Mouse (Mus musculus) adrenal gland, adult 2 months (tissue): ENCODE measurements around the gene Prdm1. TPM values are rescaled to one million over a fixed set of nuclear protein-coding genes. Genes with fewer than 3 reads are reported as not detected.

ENCODE experiments used
- DNase-seq: peaks from one replicate; pipeline ENCODE4 v3.0.0; 2021
- long read RNA-seq: library from polyadenylated mRNA; stranded (forward); transcript quantifications from one replicate; pipeline ENCODE4 v2.0.0, GENCODE M21; 2021
- polyA plus RNA-seq: library from polyadenylated mRNA; depleted of rRNA; stranded (reverse); fragments of >200 nt; gene quantifications from 2 replicates; pipeline ENCODE4 v1.2.3, GENCODE M21; 2012; rRNA removed
- total RNA-seq, 2 experiments: library from RNA; stranded (reverse); gene quantifications; 2 replicates each; pipeline ENCODE4 v1.2.3; 2021

Prdm1 gene
- total RNA-seq (1 to 10 TPM; 1.3 to 2.2 TPM), polyA plus RNA-seq (1.5 and 1.7 TPM in 2 replicates)
- long read RNA-seq, partial matches to known transcripts = 1 of 1 reads
- long read RNA-seq, other reads (novel, unspliced or antisense) = 0 of 1 reads

GRCm38 (mm10) chr10:44528291-44529082 is at the start of gene Prdm1:
Prdm1 (minus strand) TSS chr10:44528501.
- no peak for DNase-seq

GRCm38 (mm10) chr10:44565971-44566370 is 37.7 kb upstream of the Prdm1 start:
- peak; percentile 74 for DNase-seq

- DNase-seq = no peak
Measured at GRCm38 (mm10) chr10:44565109-44565508, 36.8 kb upstream of the Prdm1 start.

GRCm38 (mm10) chr10:44556845-44557244 is 28.5 kb upstream of the Prdm1 start:
- DNase-seq = no peak

GRCm38 (mm10) chr10:44555317-44555716 is 27.0 kb upstream of the Prdm1 start:
- DNase-seq = no peak

- no peak for DNase-seq
Measured at GRCm38 (mm10) chr10:44553648-44554047, 25.3 kb upstream of the Prdm1 start.

- DNase-seq = peak; percentile 26
Measured at GRCm38 (mm10) chr10:44539033-44539578, 10.8 kb upstream of the Prdm1 start.

GRCm38 (mm10) chr10:44538137-44538536 is 9.8 kb upstream of the Prdm1 start:
- DNase-seq = peak; percentile 31

- DNase-seq = no peak
Measured at GRCm38 (mm10) chr10:44530067-44530360, 1.7 kb upstream of the Prdm1 start.

GRCm38 (mm10) chr10:44529218-44530066 is 1.1 kb upstream of the Prdm1 start:
- DNase-seq = peak; percentile 92

GRCm38 (mm10) chr10:44527651-44528050 is 650 bp downstream of the Prdm1 start:
- DNase-seq = peak; percentile 26

GRCm38 (mm10) chr10:44526751-44527591 is 1.3 kb downstream of the Prdm1 start:
- peak; percentile 56 for DNase-seq

GRCm38 (mm10) chr10:44520189-44520588 is 8.1 kb downstream of the Prdm1 start:
- no peak for DNase-seq

- no peak for DNase-seq
Measured at GRCm38 (mm10) chr10:44518631-44519030, 9.7 kb downstream of the Prdm1 start.

- no peak for DNase-seq
Measured at GRCm38 (mm10) chr10:44513108-44513507, 15.2 kb downstream of the Prdm1 start.

- DNase-seq = no peak
Measured at GRCm38 (mm10) chr10:44511029-44511428, 17.3 kb downstream of the Prdm1 start.

- DNase-seq = no peak
Measured at GRCm38 (mm10) chr10:44508649-44509048, 19.7 kb downstream of the Prdm1 start.

GRCm38 (mm10) chr10:44507984-44508383 is 20.3 kb downstream of the Prdm1 start:
- DNase-seq = no peak

GRCm38 (mm10) chr10:44502891-44503290 is 25.4 kb downstream of the Prdm1 start:
- peak; percentile 9 for DNase-seq

- DNase-seq = no peak
Measured at GRCm38 (mm10) chr10:44499897-44500519, 28.3 kb downstream of the Prdm1 start.

GRCm38 (mm10) chr10:44493818-44494492 is 34.3 kb downstream of the Prdm1 start:
- DNase-seq = no peak
